Mouse (Mus musculus) left cerebral cortex, adult 8-10 months (tissue): Measurements from ENCODE around the gene Lypd5. TPM values are rescaled to one million over a fixed set of nuclear protein-coding genes. Genes with fewer than 3 reads are reported as not detected.

Source experiments
- DNase-seq, 2 experiments: peaks; one replicate each; pipeline ENCODE4 v3.0.0; 2022; ENCODE audit warnings: low spot score in 2 of 2
- total RNA-seq, 4 experiments: library from RNA; stranded (reverse); gene quantifications; 2 replicates each; pipeline ENCODE4 v1.2.4; 2022

Gene Lypd5
- not detected for total RNA-seq

DNA sequence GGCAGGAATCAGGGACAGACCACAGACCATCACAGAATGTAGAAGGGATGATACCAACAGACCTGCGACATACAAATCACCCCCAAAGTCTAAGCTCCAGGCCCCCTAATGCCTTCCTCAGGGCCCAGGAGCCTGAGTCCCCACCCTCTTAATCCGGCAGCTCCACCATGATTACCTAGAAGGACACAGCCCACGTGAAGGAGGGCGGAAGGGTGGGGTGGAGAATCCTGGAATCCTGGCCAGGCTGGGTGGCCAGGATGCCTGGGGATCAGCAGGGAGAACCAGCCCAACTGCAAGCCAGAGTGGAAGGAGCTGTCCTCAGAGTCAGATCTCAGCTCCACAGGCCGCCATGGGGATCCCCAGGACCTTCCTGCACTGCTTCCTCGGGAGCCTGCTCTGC is at the start of gene Lypd5:
Lypd5 (plus strand) TSS at position 301 of the 400 bp plus-strand sequence.
- DNase-seq: no peak

- DNase-seq: no peak
Observed at GRCm38 (mm10) chr7:24299823-24300481, 49.0 kb upstream of the Lypd5 start.

GRCm38 (mm10) chr7:24300771-24301282 is 48.2 kb upstream of the Lypd5 start, which contains the start of gene Zfp61:
Zfp61 (minus strand) TSS chr7:24301232.
- DNase-seq: no peak

- no peak for DNase-seq
Observed at GRCm38 (mm10) chr7:24315726-24316566, 33.0 kb upstream of the Lypd5 start.

GRCm38 (mm10) chr7:24316567-24317092 is 32.4 kb upstream of the Lypd5 start, which contains the start of gene Zfp94:
Zfp94 (minus strand) TSS chr7:24316666.
- peak; percentile 91 to 96 for DNase-seq

DNA sequence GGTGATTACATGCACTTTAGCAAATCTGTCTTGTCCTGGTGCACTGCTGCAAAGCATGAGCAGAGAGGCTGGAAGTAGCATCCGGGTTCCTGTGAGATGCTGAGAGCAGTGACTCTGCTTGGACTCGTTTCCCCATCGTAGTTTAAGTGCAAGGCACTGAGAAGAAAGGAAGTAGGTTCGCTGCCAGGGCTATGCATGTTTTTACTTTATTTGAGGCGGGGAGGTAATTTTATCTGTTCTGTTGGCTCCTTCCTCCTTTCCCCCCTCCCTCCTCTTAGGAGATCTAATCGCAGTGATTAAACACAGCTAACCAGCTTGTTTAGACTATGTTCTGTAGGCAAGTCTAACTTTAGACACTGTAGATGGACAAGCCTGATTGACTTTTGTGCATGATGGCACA is 30.1 kb upstream of the Lypd5 start:
- DNase-seq: no peak

GRCm38 (mm10) chr7:24322593-24322992 is 26.4 kb upstream of the Lypd5 start:
- DNase-seq: no peak

DNA sequence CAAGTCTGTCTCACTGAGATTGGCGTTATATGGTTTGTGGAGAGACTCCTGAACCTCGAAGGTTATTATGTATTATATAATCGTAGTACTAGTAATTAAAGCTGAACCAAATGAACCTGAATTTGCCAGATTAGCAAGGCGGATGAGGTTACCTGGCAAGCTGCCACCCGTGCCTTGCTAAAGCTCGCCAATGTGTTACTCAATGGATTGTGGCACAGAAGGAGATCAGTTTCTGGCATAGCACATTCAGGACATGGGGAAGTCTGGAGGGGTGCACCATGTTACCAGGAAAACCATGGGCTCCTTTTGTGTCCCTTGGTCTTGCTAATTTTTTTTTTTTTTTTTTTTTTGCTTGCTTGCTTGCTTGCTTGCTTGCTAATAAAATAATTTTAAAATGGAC is 23.8 kb upstream of the Lypd5 start:
- no peak for DNase-seq

GRCm38 (mm10) chr7:24325675-24326128 is 23.3 kb upstream of the Lypd5 start:
- DNase-seq: peak; percentile 34 to 63

DNA sequence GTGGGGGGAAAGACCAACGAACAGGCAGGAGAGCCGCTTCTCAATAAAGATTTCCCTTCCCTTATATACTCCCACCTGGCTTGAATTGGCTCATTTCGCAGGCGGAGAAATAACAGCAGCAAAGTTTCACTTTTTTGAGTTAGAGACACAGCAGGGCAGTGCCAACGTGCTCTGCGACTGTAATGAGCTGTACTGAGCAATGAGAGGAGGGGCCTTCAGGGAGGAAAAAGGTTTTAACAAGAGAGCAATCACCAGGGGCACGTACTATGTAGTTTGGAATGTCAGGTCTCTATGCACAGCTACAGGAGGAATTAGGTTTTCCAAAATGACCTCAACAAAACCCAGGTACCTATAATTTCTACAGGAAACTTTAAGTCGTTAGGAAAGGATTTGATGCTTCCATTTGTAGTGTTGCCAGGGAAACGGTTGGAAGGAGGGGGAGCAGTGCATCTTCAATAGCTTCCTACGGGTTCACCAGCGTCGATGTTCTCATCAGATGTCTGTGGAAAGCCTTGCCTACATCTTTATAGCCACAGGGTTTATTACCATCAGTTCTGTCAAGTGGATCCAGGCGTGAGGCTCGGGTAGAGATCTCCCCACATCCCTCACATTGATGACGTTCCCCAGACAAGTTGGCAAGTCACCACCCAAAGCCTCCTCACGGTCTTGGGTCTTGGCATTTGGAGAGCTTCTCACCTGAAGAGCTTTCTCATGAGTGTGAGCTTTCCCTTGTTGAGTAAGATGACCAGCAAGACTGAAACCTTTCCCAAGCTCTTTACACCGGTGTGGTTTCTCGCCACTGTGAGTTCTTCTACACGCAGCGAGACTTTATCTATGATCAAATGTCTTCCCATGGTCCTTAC is 22.5 kb upstream of the Lypd5 start:
- no peak for DNase-seq

DNA sequence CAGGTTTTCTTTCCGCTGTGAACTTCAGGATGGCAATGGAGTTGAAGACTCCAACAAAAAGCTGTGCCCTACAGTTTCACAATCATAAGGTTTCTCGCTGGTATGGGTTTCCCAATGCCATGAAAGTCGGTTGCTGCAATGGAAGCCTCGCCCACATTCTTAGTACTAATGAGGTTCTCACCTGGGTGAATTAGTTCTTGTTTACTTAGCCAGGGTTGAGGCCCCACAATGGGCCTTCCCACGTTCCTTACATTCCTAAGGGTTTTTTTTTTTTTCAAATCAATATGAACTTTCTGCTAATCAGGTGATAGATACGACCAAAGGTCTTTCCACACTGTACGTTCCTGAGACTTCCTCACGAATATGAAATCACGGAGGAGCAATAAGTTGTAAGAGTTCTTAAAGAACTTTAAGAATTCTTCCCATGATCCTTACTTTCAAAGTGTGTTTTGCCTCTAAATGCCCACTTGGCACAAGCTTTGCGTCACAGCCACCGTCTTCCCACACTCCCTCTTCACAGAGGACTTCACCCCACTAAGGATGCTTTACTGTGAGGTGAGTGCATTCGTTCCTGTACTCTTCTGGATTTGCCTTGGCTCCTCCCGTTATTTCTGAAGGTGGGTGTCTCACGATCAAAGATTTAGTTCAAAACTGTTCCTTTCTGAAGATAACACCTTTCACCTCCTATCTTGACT is 21.6 kb upstream of the Lypd5 start:
- DNase-seq: no peak

- no peak for DNase-seq
Observed at GRCm38 (mm10) chr7:24333304-24333986, 15.6 kb upstream of the Lypd5 start, which contains the start of gene Tescl. Tescl (minus strand) TSS chr7:24333936.

DNA sequence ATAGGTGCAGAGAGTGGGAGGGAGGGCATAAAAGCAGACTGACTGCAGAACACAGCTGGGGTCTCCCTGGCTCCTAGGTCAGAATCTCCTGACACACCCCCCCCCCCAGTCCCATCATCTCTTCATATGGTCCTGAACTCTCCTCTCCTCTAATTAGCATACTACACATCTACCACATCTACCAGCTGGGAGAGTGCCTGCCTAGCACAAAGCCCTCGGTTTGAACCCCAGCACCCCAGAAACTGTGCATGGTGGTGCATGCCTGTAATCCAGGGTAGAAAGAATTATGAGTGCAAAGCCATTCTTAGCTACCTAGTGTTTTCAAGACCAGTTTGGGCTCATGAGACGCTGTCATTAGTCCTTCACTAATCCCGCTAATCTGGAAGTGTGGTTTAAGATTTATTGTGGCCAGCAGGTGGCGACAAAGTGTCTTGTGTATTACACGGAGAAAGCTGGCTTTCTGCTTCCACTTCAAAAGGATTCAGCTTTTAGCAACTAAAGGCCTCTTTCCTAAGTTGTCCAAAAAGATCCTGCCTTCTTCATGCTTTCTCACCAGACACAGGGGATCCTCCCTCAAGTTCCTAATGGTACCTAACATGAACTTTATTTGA is 13.2 kb upstream of the Lypd5 start:
- DNase-seq: peak in 1 of 2 experiments; percentile 66

- DNase-seq: no peak
Observed at GRCm38 (mm10) chr7:24338241-24338640, 10.8 kb upstream of the Lypd5 start.

DNA sequence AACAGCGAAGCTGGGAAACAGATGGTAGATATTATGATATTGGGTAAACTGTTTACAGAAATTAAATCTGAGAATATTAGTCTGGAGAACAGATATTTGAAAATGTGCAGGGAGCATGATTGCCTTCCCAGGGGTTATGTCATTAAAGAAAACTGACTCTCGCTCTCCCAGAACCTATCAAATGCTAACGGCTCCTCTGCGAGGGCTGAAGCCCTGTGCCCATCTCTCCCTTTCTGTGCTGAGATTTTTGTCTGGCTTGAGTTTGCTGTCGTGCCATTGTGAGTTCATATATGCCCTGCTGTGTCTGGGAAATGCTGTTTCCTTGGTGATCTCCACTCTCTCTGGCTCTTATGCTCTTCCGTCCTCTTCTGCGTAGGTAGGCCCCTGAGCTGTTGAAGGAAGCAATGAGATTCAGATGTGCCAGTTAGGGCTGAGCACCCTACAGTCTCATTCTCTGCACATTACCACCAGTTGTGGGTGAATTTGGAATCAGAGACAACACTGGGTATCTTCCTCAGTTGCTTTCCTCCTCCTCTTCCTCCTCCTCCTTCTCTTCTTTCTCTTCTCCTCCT is 5.2 kb upstream of the Lypd5 start:
- DNase-seq: peak in 1 of 2 experiments; percentile 34

DNA sequence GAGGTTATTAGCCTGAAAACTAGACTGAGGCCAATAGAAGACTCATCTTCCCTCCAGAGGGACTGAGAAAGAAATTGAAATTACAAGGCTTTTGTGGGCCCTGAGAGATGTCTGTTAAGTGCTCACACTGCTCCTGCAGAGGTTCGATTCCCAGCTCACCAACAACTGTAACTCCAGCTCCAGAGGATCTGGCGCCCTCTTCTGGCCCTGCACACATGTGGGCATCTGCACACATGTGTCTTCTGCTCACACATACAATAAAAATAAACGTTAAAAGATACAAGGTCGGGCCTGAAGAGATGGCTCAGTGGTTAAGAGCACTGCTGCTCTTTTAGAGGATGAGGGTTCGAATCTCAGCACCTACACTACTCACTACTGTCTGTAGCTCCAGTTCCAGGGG is 2.6 kb upstream of the Lypd5 start:
- DNase-seq: no peak

- DNase-seq: no peak
Observed at GRCm38 (mm10) chr7:24355646-24356045, 6.7 kb downstream of the Lypd5 start.

DNA sequence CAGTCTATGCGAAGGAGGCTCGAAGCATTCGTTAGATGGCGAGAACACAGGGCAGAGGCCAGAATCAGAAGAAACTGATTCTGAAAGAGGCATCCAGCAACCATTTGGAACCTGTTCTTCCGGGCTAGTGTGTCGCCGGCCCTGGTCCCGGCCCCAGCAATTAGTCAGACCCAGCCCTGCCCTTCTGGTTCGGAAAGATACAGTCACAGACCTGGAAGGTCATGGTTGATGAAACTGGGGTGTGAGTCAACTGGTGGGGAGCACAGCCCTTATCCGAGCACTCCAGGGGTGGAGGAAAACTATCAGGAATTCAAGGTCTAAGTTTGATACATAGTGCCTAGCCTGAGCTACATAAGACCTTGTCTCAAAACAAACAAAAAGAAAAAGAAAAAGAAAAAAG is 7.1 kb downstream of the Lypd5 start:
- DNase-seq: no peak

GRCm38 (mm10) chr7:24357899-24358298 is 8.9 kb downstream of the Lypd5 start:
- no peak for DNase-seq
